ENCODE assay signal across 8 mouse cellular contexts in genomic region chr6:125160558-125160853, GRCm38 (mm10). TPM values are rescaled to one million over a fixed set of nuclear protein-coding genes. Genes with fewer than 3 reads are reported as not detected.
DNase-seq lines count a peak whose midpoint lies in the region; ATAC-seq lines count a peak whose summit lies in the region.

No protein-coding gene starts in this region.

- 0 out of 2 replicates have a peak overlapping the region, but pooled peaks have one; percentile 12 for H3K9ac ChIP-seq in midbrain, embryonic 11.5 days (ENCODE audit: low read length)
- no peak overlapping the region for H3K9ac ChIP-seq in midbrain, embryonic 14.5 days (replicated peaks; ENCODE audit: low read length)
- peak overlapping the region; percentile 60 for H3K9ac ChIP-seq in heart, embryonic 16.5 days (ENCODE audit: low read length)
- no peak overlapping the region for H3K9ac ChIP-seq in stomach, embryonic 15.5 days

- DNase-seq in heart, adult 11 months, result peak; percentile 95
- DNase-seq in heart, postnatal 10 days, result no peak
- peak; percentile 95 for DNase-seq in midbrain, embryonic 11.5 days (ENCODE audit: low spot score, missing footprints)
- no peak for DNase-seq in midbrain, embryonic 14.5 days
- DNase-seq in adrenal gland, postnatal 10 days, result no peak

- H3K9me3 ChIP-seq in midbrain, embryonic 11.5 days (ENCODE audit: control insufficient read depth, low read length), result no peaks in the 10 kb centered on the region
- H3K9me3 ChIP-seq in midbrain, embryonic 14.5 days (ENCODE audit: control insufficient read depth, low read length), result no peaks in the 10 kb centered on the region
- no peaks in the 10 kb centered on the region for H3K9me3 ChIP-seq in heart, embryonic 16.5 days (replicated peaks; ENCODE audit: control insufficient read depth, low read length)
- no peaks in the 10 kb centered on the region for H3K9me3 ChIP-seq in stomach, embryonic 15.5 days

- no peak overlapping the region for H3K4me3 ChIP-seq in midbrain, embryonic 11.5 days (ENCODE audit: low read depth, low read length)
- H3K4me3 ChIP-seq in midbrain, embryonic 14.5 days (replicated peaks; ENCODE audit: low read depth, low read length), result no peak overlapping the region
- no peak overlapping the region for H3K4me3 ChIP-seq in heart, embryonic 16.5 days (ENCODE audit: low read length)
- no peak overlapping the region for H3K4me3 ChIP-seq in stomach, embryonic 15.5 days (replicated peaks)

- peaks cover 32% of the 10 kb centered on the region for H3K4me1 ChIP-seq in midbrain, embryonic 11.5 days (ENCODE audit: control insufficient read depth, insufficient read depth, low read length)
- peaks cover 12% of the 10 kb centered on the region for H3K4me1 ChIP-seq in midbrain, embryonic 14.5 days (ENCODE audit: control insufficient read depth, insufficient read depth, low read length)
- peaks cover 17% of the 10 kb centered on the region for H3K4me1 ChIP-seq in heart, embryonic 16.5 days (ENCODE audit: control insufficient read depth, insufficient read depth, low read length)
- peaks cover 25% of the 10 kb centered on the region for H3K4me1 ChIP-seq in stomach, embryonic 15.5 days

- intact Hi-C loops in heart, postnatal 10 days (cut with DNase I), result loop anchor here (5.0 kb wide), 1 partner anchor 112 kb away; no protein-coding TSS in a partner anchor

- no peak overlapping the region for H3K4me2 ChIP-seq in midbrain, embryonic 11.5 days
- no peak overlapping the region for H3K4me2 ChIP-seq in midbrain, embryonic 14.5 days (ENCODE audit: low read length)
- H3K4me2 ChIP-seq in heart, embryonic 16.5 days (ENCODE audit: low read depth, low read length), result no peak overlapping the region
- H3K4me2 ChIP-seq in stomach, embryonic 15.5 days, result no peak overlapping the region

- H3K27ac ChIP-seq in midbrain, embryonic 11.5 days (ENCODE audit: low read depth, low read length), result peak overlapping the region; percentile 27
- no peak overlapping the region for H3K27ac ChIP-seq in midbrain, embryonic 14.5 days (replicated peaks; ENCODE audit: low read depth, low read length)
- peak overlapping the region; percentile 85 for H3K27ac ChIP-seq in heart, embryonic 16.5 days (ENCODE audit: low read length)
- peak overlapping the region; percentile 49 for H3K27ac ChIP-seq in stomach, embryonic 15.5 days

- no peaks in the 10 kb centered on the region for H3K27me3 ChIP-seq in midbrain, embryonic 11.5 days (ENCODE audit: control insufficient read depth, insufficient read depth, low read length)
- H3K27me3 ChIP-seq in midbrain, embryonic 14.5 days (ENCODE audit: control insufficient read depth, insufficient read depth, low read length), result no peaks in the 10 kb centered on the region
- H3K27me3 ChIP-seq in heart, embryonic 16.5 days (ENCODE audit: control insufficient read depth, insufficient read depth, low read length), result no peaks in the 10 kb centered on the region
- H3K27me3 ChIP-seq in stomach, embryonic 15.5 days (replicated peaks), result no peaks in the 10 kb centered on the region

- WGBS in midbrain, embryonic 11.5 days, result 67% methylated on average over 10 of the region's 10 CpGs
- WGBS in midbrain, embryonic 14.5 days, result 42% methylated on average over 10 of the region's 10 CpGs
- 42% methylated on average over 10 of the region's 10 CpGs for WGBS in heart, embryonic 16.5 days
- WGBS in stomach, embryonic 15.5 days, result 65% methylated on average over 10 of the region's 10 CpGs

- peaks cover 20% of the 10 kb centered on the region for H3K36me3 ChIP-seq in midbrain, embryonic 11.5 days (ENCODE audit: control insufficient read depth, insufficient read depth, low read length)
- peaks cover 55% of the 10 kb centered on the region for H3K36me3 ChIP-seq in midbrain, embryonic 14.5 days (ENCODE audit: control insufficient read depth, insufficient read depth, low read length)
- peaks cover 31% of the 10 kb centered on the region for H3K36me3 ChIP-seq in heart, embryonic 16.5 days (ENCODE audit: control insufficient read depth, insufficient read depth)
- H3K36me3 ChIP-seq in stomach, embryonic 15.5 days, result peaks cover 25% of the 10 kb centered on the region

- no peak for ATAC-seq in midbrain, embryonic 11.5 days (ENCODE audit: low FRiP score)
- no peak for ATAC-seq in midbrain, embryonic 14.5 days (ENCODE audit: low FRiP score, low TSS enrichment)
- ATAC-seq in heart, embryonic 16.5 days (replicated peaks; ENCODE audit: extremely low read depth, insufficient read depth, low FRiP score), result no peak
- ATAC-seq in stomach, embryonic 15.5 days (ENCODE audit: insufficient read depth, low FRiP score, low read depth), result no peak
- ATAC-seq in activated CD4-positive, CD25-positive, alpha-beta regulatory T cell, adult 4 months, result no peak

RNA-seq across cellular contexts. Expression of gene Gapdh, which starts 5.8 kb away (rescaled TPM):
- total RNA-seq in heart, postnatal 10 days (2021), result 1,000 to 10,000 TPM; 3,414 to 3,559 TPM
- 2,357 and 2,675 TPM in 2 replicates for polyA plus RNA-seq in midbrain, embryonic 11.5 days (2014; fragmentation: Nextera tagmentation; extraction: Ambion mirVana)
- 1,501 and 1,547 TPM in 2 replicates for polyA plus RNA-seq in midbrain, embryonic 14.5 days (2014; fragmentation: Nextera tagmentation; extraction: Ambion mirVana)
- 3,677 and 4,254 TPM in 2 replicates for polyA plus RNA-seq in heart, embryonic 16.5 days (2015; fragmentation: Nextera tagmentation; extraction: Ambion mirVana)
- 1,509 and 1,865 TPM in 2 replicates for polyA plus RNA-seq in stomach, embryonic 15.5 days (2015; fragmentation: Nextera tagmentation; extraction: Ambion mirVana)
- total RNA-seq in adrenal gland, postnatal 10 days (2021), result 1,000 to 10,000 TPM; 1,844 to 1,863 TPM
- 100 to 1,000 TPM; 300 to 540 TPM for polyA plus RNA-seq in activated CD4-positive, CD25-positive, alpha-beta regulatory T cell, adult 4 months (2017; shearing (Covaris generic))

RNA-seq across cellular contexts. Expression of gene Iffo1, which starts 15.5 kb away (rescaled TPM):
- total RNA-seq in heart, postnatal 10 days (2021), result 10 to 100 TPM; 13.0 to 17.8 TPM
- polyA plus RNA-seq in midbrain, embryonic 11.5 days (2014; fragmentation: Nextera tagmentation; extraction: Ambion mirVana), result 8.4 and 8.6 TPM in 2 replicates
- polyA plus RNA-seq in midbrain, embryonic 14.5 days (2014; fragmentation: Nextera tagmentation; extraction: Ambion mirVana), result 15.8 and 18.2 TPM in 2 replicates
- 11.7 and 13.2 TPM in 2 replicates for polyA plus RNA-seq in heart, embryonic 16.5 days (2015; fragmentation: Nextera tagmentation; extraction: Ambion mirVana)
- 8.2 and 9.0 TPM in 2 replicates for polyA plus RNA-seq in stomach, embryonic 15.5 days (2015; fragmentation: Nextera tagmentation; extraction: Ambion mirVana)
- total RNA-seq in adrenal gland, postnatal 10 days (2021), result 10 to 100 TPM; 16.7 to 30.1 TPM
- polyA plus RNA-seq in activated CD4-positive, CD25-positive, alpha-beta regulatory T cell, adult 4 months (2017; shearing (Covaris generic)), result 10 to 100 TPM in 1 of 2 experiments, 1 to 10 TPM in 1; 6.9 to 13.3 TPM

RNA-seq across cellular contexts. Expression of gene Nop2, which starts 28.8 kb away (rescaled TPM):
- total RNA-seq in heart, postnatal 10 days (2021), result 10 to 100 TPM; 23.7 to 25.3 TPM
- polyA plus RNA-seq in midbrain, embryonic 11.5 days (2014; fragmentation: Nextera tagmentation; extraction: Ambion mirVana), result 55.1 and 58.4 TPM in 2 replicates
- 42.7 and 46.3 TPM in 2 replicates for polyA plus RNA-seq in midbrain, embryonic 14.5 days (2014; fragmentation: Nextera tagmentation; extraction: Ambion mirVana)
- 45.0 and 45.8 TPM in 2 replicates for polyA plus RNA-seq in heart, embryonic 16.5 days (2015; fragmentation: Nextera tagmentation; extraction: Ambion mirVana)
- polyA plus RNA-seq in stomach, embryonic 15.5 days (2015; fragmentation: Nextera tagmentation; extraction: Ambion mirVana), result 55.6 and 60.1 TPM in 2 replicates
- total RNA-seq in adrenal gland, postnatal 10 days (2021), result 10 to 100 TPM; 36.7 to 42.2 TPM
- 10 to 100 TPM; 40.6 to 50.3 TPM for polyA plus RNA-seq in activated CD4-positive, CD25-positive, alpha-beta regulatory T cell, adult 4 months (2017; shearing (Covaris generic))

RNA-seq across cellular contexts. Expression of gene Ncapd2, which starts 31.0 kb away (rescaled TPM):
- total RNA-seq in heart, postnatal 10 days (2021), result 10 to 100 TPM; 42.3 to 51.8 TPM
- polyA plus RNA-seq in midbrain, embryonic 11.5 days (2014; fragmentation: Nextera tagmentation; extraction: Ambion mirVana), result 127 and 140 TPM in 2 replicates
- 40.6 and 50.3 TPM in 2 replicates for polyA plus RNA-seq in midbrain, embryonic 14.5 days (2014; fragmentation: Nextera tagmentation; extraction: Ambion mirVana)
- polyA plus RNA-seq in heart, embryonic 16.5 days (2015; fragmentation: Nextera tagmentation; extraction: Ambion mirVana), result 97.4 and 99.3 TPM in 2 replicates
- 107 and 108 TPM in 2 replicates for polyA plus RNA-seq in stomach, embryonic 15.5 days (2015; fragmentation: Nextera tagmentation; extraction: Ambion mirVana)
- 10 to 100 TPM; 46.9 to 62.7 TPM for total RNA-seq in adrenal gland, postnatal 10 days (2021)
- polyA plus RNA-seq in activated CD4-positive, CD25-positive, alpha-beta regulatory T cell, adult 4 months (2017; shearing (Covaris generic)), result 10 to 100 TPM; 33.1 to 61.3 TPM

RNA-seq across cellular contexts. Expression of gene Mrpl51, which starts 31.1 kb away (rescaled TPM):
- total RNA-seq in heart, postnatal 10 days (2021), result 100 to 1,000 TPM; 272 to 283 TPM
- polyA plus RNA-seq in midbrain, embryonic 11.5 days (2014; fragmentation: Nextera tagmentation; extraction: Ambion mirVana), result 200 and 208 TPM in 2 replicates
- polyA plus RNA-seq in midbrain, embryonic 14.5 days (2014; fragmentation: Nextera tagmentation; extraction: Ambion mirVana), result 128 and 141 TPM in 2 replicates
- 270 and 281 TPM in 2 replicates for polyA plus RNA-seq in heart, embryonic 16.5 days (2015; fragmentation: Nextera tagmentation; extraction: Ambion mirVana)
- 231 and 236 TPM in 2 replicates for polyA plus RNA-seq in stomach, embryonic 15.5 days (2015; fragmentation: Nextera tagmentation; extraction: Ambion mirVana)
- 100 to 1,000 TPM; 250 to 274 TPM for total RNA-seq in adrenal gland, postnatal 10 days (2021)
- polyA plus RNA-seq in activated CD4-positive, CD25-positive, alpha-beta regulatory T cell, adult 4 months (2017; shearing (Covaris generic)), result 10 to 100 TPM; 85.7 to 89.0 TPM

Comparison
In these comparisons a context has a peak if more than half of its experiments do, and no peak if none do; other contexts are left out.
1. DNase-seq: peak in heart, adult 11 months (single experiment) and midbrain, embryonic 11.5 days (single experiment); none in heart, postnatal 10 days (0 of 2), midbrain, embryonic 14.5 days (single experiment) and adrenal gland, postnatal 10 days (single experiment).
2. H3K9ac ChIP-seq: peak in midbrain, embryonic 11.5 days (single experiment) and heart, embryonic 16.5 days (single experiment); none in midbrain, embryonic 14.5 days (single experiment) and stomach, embryonic 15.5 days (single experiment).